ENCODE assay signal across 8 mouse cellular contexts in the genomic region with DNA sequence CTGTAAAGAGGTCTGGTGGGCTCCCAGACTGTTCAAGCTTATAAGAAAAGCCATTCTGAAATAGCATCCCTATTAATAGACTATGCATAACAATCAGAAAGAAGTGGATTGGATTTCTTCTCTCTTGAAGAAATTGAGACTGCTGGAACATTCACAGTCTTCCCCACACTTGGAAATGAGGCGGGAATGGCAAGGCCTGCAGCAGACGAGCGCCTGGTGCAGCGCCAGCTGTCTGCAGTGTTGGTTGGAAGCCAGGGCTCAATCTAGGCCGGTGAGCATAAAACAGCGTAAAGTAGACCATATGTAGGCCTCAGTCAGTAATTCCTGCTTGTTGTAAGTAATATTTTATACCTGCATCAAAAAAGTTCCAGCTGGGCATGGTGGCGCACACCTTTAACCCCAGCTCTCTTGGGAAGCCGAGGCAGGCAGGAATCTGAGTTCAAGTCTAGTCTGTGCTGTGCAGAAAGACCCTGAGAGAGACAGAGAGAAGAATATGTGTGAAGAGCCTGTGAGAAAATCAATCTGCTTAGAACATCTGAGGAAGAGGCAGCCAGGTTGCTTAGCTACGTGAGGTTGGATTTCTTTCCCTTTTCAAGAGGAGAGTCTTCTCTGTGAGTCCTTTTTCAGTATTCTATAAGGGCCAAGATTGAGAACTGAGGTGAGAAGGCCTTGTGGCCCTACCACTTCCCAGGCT. TPM values are rescaled to one million over a fixed set of nuclear protein-coding genes. Genes with fewer than 3 reads are reported as not detected.
A peak's percentile ranks its signal among the peaks of the same experiment; 100 is the strongest.
DNase-seq lines count a peak whose midpoint lies in the region; ATAC-seq and TF ChIP-seq lines count a peak whose summit lies in the region.

No protein-coding gene starts in this region.

- peak; percentile 51 for DNase-seq in adrenal gland, postnatal 14 days
- no peak for DNase-seq in adrenal gland, adult 18-20 months (ENCODE audit: low spot score in 2 of 2)
- DNase-seq in midbrain, postnatal 0 days (ENCODE audit: low spot score), result peak; percentile 75
- peak; percentile 36 to 37 for DNase-seq in layer of hippocampus, postnatal 36 days
- peak; percentile 81 for DNase-seq in right cerebral cortex, postnatal 4 days
- no peak for DNase-seq in adipocyte (ENCODE audit: low spot score)
- no peak for DNase-seq in T-cell, adult 2 months (ENCODE audit: low spot score)

- H3K36me3 ChIP-seq in midbrain, postnatal 0 days (ENCODE audit: insufficient read depth, low read length), result peaks cover 5% of the 10 kb centered on the region; the same call in 1 of the 2 replicates
- no peaks in the 10 kb centered on the region for H3K36me3 ChIP-seq in midbrain, embryonic 15.5 days (replicated peaks)

- H3K9ac ChIP-seq in midbrain, postnatal 0 days (replicated peaks; ENCODE audit: low read length, poor library complexity, severe bottlenecking), result no peak overlapping the region
- H3K9ac ChIP-seq in midbrain, embryonic 15.5 days, result no peak overlapping the region

- no peak for TF ChIP-seq CTCF in midbrain, postnatal 0 days (IDR thresholded peaks at IDR 0.05)

- H3K9me3 ChIP-seq in midbrain, postnatal 0 days (ENCODE audit: low read length), result no peaks in the 10 kb centered on the region
- H3K9me3 ChIP-seq in midbrain, embryonic 15.5 days, result no peaks in the 10 kb centered on the region

- 86% methylated on average over 9 of the region's 9 CpGs for WGBS in midbrain, postnatal 0 days
- 82% methylated on average over 9 of the region's 9 CpGs for WGBS in midbrain, embryonic 15.5 days

- no peaks in the 10 kb centered on the region for H3K27me3 ChIP-seq in midbrain, postnatal 0 days (ENCODE audit: insufficient read depth, low read length)
- H3K27me3 ChIP-seq in midbrain, embryonic 15.5 days (replicated peaks), result no peaks in the 10 kb centered on the region

- H3K4me2 ChIP-seq in midbrain, postnatal 0 days (ENCODE audit: low read depth, low read length, poor library complexity, severe bottlenecking), result no peak overlapping the region
- H3K4me2 ChIP-seq in midbrain, embryonic 15.5 days, result no peak overlapping the region

- no peak overlapping the region for H3K4me3 ChIP-seq in midbrain, postnatal 0 days (ENCODE audit: low read depth, low read length)
- H3K4me3 ChIP-seq in midbrain, embryonic 15.5 days, result no peak overlapping the region

- no peak for ATAC-seq in midbrain, postnatal 0 days (ENCODE audit: low FRiP score)
- ATAC-seq in midbrain, embryonic 15.5 days (replicated peaks), result no peak

- H3K27ac ChIP-seq in midbrain, postnatal 0 days (ENCODE audit: low read depth, low read length), result no peak overlapping the region
- no peak overlapping the region for H3K27ac ChIP-seq in midbrain, embryonic 15.5 days

- no peaks in the 10 kb centered on the region for H3K4me1 ChIP-seq in midbrain, postnatal 0 days (ENCODE audit: insufficient read depth, low read length)
- no peaks in the 10 kb centered on the region for H3K4me1 ChIP-seq in midbrain, embryonic 15.5 days

RNA-seq across cellular contexts. Expression of a gene that starts 8.5 kb away (rescaled TPM):
- total RNA-seq in adrenal gland, postnatal 14 days (2021), result 137 and 144 TPM in 2 replicates
- total RNA-seq in adrenal gland, adult 18-20 months (2021), result 100 to 1,000 TPM; 128 to 132 TPM
- total RNA-seq in midbrain, postnatal 0 days (2014; rRNA removed), result 58.4 and 60.1 TPM in 2 replicates
- polyA plus RNA-seq in midbrain, postnatal 0 days (2015; fragmentation: Nextera tagmentation; extraction: Ambion mirVana), result 89.4 and 91.0 TPM in 2 replicates
- 95.6 and 96.5 TPM in 2 replicates for polyA plus RNA-seq in midbrain, embryonic 15.5 days (2015; fragmentation: Nextera tagmentation; extraction: Ambion mirVana)
- total RNA-seq in layer of hippocampus, postnatal 36 days (2021), result 10 to 100 TPM; 64.7 to 68.5 TPM

RNA-seq across cellular contexts. Expression of a gene that starts 9.0 kb away (rescaled TPM):
- 18.5 and 18.8 TPM in 2 replicates for total RNA-seq in adrenal gland, postnatal 14 days (2021)
- 10 to 100 TPM; 10.2 to 11.5 TPM for total RNA-seq in adrenal gland, adult 18-20 months (2021)
- 5.6 and 6.5 TPM in 2 replicates for total RNA-seq in midbrain, postnatal 0 days (2014; rRNA removed)
- polyA plus RNA-seq in midbrain, postnatal 0 days (2015; fragmentation: Nextera tagmentation; extraction: Ambion mirVana), result 2.6 and 2.9 TPM in 2 replicates
- polyA plus RNA-seq in midbrain, embryonic 15.5 days (2015; fragmentation: Nextera tagmentation; extraction: Ambion mirVana), result 3.9 and 4.0 TPM in 2 replicates
- 1 to 10 TPM; 5.6 to 6.2 TPM for total RNA-seq in layer of hippocampus, postnatal 36 days (2021)

Comparison
In these comparisons a context has a peak if more than half of its experiments do, and no peak if none do; other contexts are left out.
1. DNase-seq: peak in adrenal gland, postnatal 14 days (single experiment), midbrain, postnatal 0 days (single experiment), layer of hippocampus, postnatal 36 days (2 of 2) and right cerebral cortex, postnatal 4 days (single experiment); none in adrenal gland, adult 18-20 months (0 of 2), adipocyte (single experiment) and T-cell, adult 2 months (single experiment).